Mouse (Mus musculus) hindbrain, embryonic 11.5 days (tissue): ENCODE measurements at regions not wholly inside any gene's neighbourhood (a gene's known extent, or its start where the extent isn't known, plus 50 kb on each side); places are given as distances from the start of the nearest gene placed in this dataset.

ENCODE experiments used
- ATAC-seq: fragments of 200-750 bp; cut with Nextera tagmentation; 2 replicates; pipeline ENCODE4 v1.8.0; 2017; ENCODE audit warnings: mild to moderate bottlenecking, moderate TSS enrichment, moderate library complexity; ENCODE audit not compliant: low FRiP score
- DNase-seq: peaks from one replicate; pipeline ENCODE4 v3.0.0-alpha.2; 2015; ENCODE audit warnings: low spot score
- H3K27ac ChIP-seq: fragments of 300-500 bp; sonication (generic); 2 replicates; pipeline ENCODE4 v1.5.1; 2014; ENCODE audit warnings: mild to moderate bottlenecking, low read depth, low read length
- H3K27me3 ChIP-seq: fragments of 300-500 bp; sonication (generic); 2 replicates; pipeline ENCODE4 v1.6.1; 2014; ENCODE audit warnings: mild to moderate bottlenecking, low read length, moderate library complexity, mixed read lengths; ENCODE audit not compliant: control insufficient read depth, insufficient read depth
- H3K36me3 ChIP-seq: fragments of 300-500 bp; sonication (generic); 2 replicates; pipeline ENCODE4 v1.6.1; 2014; ENCODE audit warnings: mild to moderate bottlenecking, low read length, moderate library complexity, mixed read lengths; ENCODE audit not compliant: control insufficient read depth, insufficient read depth
- H3K4me1 ChIP-seq: fragments of 300-500 bp; sonication (generic); replicated peaks from 2 replicates; pipeline ENCODE4 v1.6.1; 2014; ENCODE audit warnings: low read length, mixed read lengths; ENCODE audit not compliant: control insufficient read depth, insufficient read depth
- H3K4me2 ChIP-seq: fragments of 300-500 bp; sonication (generic); replicated peaks from 2 replicates; pipeline ENCODE4 v1.6.1; 2014; ENCODE audit warnings: mild to moderate bottlenecking, low read depth, low read length
- H3K4me3 ChIP-seq: fragments of 300-500 bp; sonication (generic); 2 replicates; pipeline ENCODE4 v1.5.1; 2014; ENCODE audit warnings: low read depth, low read length
- H3K9ac ChIP-seq: fragments of 300-500 bp; sonication (generic); 2 replicates; pipeline ENCODE4 v1.6.1; 2014; ENCODE audit warnings: low read depth, low read length
- H3K9me3 ChIP-seq: fragments of 300-500 bp; sonication (generic); 2 replicates; pipeline ENCODE4 v1.6.1; 2016; ENCODE audit warnings: low read length; ENCODE audit not compliant: control insufficient read depth
- WGBS: fragments of 180-500 bp; shearing (Covaris S2); extraction: QIAGEN DNeasy Blood & Tissue Kit; methylation state at CpG from one replicate; pipeline ENCODE4 v1.1.7; 2014; 5-methylcytosine and 5-hydroxymethylcytosine counted together

- Histone ChIP-seq H3K36me3 (no peaks in the 10 kb centered on the region), H3K9me3 (no peaks in the 10 kb centered on the region), H3K4me2 (no peak overlapping the region), H3K4me3 (no peak overlapping the region), H3K27me3 (no peaks in the 10 kb centered on the region), H3K27ac (no peak overlapping the region), H3K4me1 (no peaks in the 10 kb centered on the region), H3K9ac (no peak overlapping the region)
- DNase-seq = no peak
- WGBS = 79% methylated on average over 3 of the region's 3 CpGs
- ATAC-seq = no peak
Measured at GRCm38 (mm10) chr1:113297807-113298206, 1433.1 kb upstream of the Dsel start.

DNA sequence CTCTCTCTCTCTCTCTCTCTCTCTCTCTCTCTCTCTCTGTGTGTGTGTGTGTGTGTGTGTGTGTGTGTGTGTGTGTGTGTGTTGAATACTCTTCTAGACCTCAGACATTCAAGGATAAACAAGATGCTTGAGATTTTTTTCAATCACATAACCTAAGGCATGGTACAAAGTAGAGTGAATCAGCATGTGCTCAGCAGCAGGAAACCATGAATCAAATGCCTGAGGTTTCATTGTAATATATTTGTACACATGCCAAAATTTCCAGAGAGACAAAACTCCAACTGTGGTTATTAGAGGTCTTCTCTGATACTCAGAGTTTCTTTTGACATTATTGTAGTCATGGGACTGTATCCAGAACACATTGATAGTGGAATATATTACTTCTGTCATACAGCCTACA lies 1423.5 kb upstream of the Dsel start:
- no peaks in the 10 kb centered on the region for H3K4me1 ChIP-seq
- no peak for DNase-seq
- H3K9me3 ChIP-seq = no peaks in the 10 kb centered on the region
- H3K4me2 ChIP-seq = no peak overlapping the region
- no peaks in the 10 kb centered on the region for H3K36me3 ChIP-seq
- ATAC-seq = no peak
- H3K27ac ChIP-seq = no peak overlapping the region
- no peak overlapping the region for H3K4me3 ChIP-seq
- H3K9ac ChIP-seq = no peak overlapping the region
- H3K27me3 ChIP-seq = no peaks in the 10 kb centered on the region

DNA sequence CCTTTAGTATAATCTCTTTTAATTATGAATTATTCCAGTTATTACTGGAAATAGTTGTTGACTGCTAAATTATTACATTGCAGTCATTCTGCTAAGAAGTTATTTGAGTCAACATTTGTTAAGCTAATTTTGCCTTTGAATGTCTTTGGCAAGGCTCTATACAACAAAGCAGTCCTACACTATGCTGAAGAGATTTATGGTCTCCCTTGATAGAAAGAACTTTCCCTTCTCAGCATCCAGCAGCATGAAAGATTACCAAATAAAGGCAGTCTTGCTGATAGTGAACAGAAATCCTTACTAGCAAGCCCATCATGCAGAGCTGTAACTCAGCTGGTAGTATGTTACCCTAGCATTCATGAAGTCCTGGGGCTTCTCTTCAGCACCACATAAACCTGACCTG lies 1419.4 kb upstream of the Dsel start:
- DNase-seq = no peak
- ATAC-seq = no peak

DNA sequence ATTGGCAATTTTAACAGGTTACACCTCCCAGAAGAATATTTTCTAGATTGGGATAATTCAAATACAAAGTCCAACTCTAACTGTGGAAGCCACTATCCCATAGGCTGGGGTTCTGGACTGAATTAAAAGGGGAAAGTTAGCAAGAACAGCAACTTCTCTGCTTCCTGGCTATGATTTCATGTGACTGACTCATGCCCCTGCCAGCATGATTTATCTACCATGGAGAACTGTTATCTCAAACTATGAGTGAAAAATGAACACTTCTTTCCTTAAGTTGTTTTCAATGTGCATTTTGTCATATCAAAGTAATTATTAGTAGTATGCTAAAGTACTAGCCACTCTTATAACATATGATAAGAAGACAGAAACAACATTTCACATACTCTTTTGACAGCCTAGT lies 1394.7 kb upstream of the Dsel start:
- Histone ChIP-seq H3K27me3 (no peaks in the 10 kb centered on the region), H3K27ac (no peak overlapping the region), H3K4me3 (no peak overlapping the region), H3K9ac (no peak overlapping the region), H3K9me3 (no peaks in the 10 kb centered on the region), H3K4me1 (no peaks in the 10 kb centered on the region), H3K36me3 (no peaks in the 10 kb centered on the region), H3K4me2 (no peak overlapping the region)
- DNase-seq (no peak), ATAC-seq (no peak)

More for the DNA sequence above, 1419.4 kb upstream of the Dsel start:
- no peaks in the 10 kb centered on the region for H3K27me3 ChIP-seq
- no peak overlapping the region for H3K9ac ChIP-seq
- no peak overlapping the region for H3K4me2 ChIP-seq
- no peak overlapping the region for H3K4me3 ChIP-seq
- H3K4me1 ChIP-seq = no peaks in the 10 kb centered on the region
- no peak overlapping the region for H3K27ac ChIP-seq
- H3K9me3 ChIP-seq = no peaks in the 10 kb centered on the region
- H3K36me3 ChIP-seq = no peaks in the 10 kb centered on the region

GRCm38 (mm10) chr1:113247325-113247724 lies 1382.6 kb upstream of the Dsel start:
- Histone ChIP-seq H3K4me1 (no peaks in the 10 kb centered on the region), H3K9ac (no peak overlapping the region), H3K36me3 (no peaks in the 10 kb centered on the region), H3K4me3 (no peak overlapping the region), H3K9me3 (no peaks in the 10 kb centered on the region), H3K27ac (no peak overlapping the region), H3K27me3 (no peaks in the 10 kb centered on the region), H3K4me2 (no peak overlapping the region)
- ATAC-seq (no peak), DNase-seq (peak; percentile 16)
- 64% methylated on average over 5 of the region's 5 CpGs for WGBS

DNA sequence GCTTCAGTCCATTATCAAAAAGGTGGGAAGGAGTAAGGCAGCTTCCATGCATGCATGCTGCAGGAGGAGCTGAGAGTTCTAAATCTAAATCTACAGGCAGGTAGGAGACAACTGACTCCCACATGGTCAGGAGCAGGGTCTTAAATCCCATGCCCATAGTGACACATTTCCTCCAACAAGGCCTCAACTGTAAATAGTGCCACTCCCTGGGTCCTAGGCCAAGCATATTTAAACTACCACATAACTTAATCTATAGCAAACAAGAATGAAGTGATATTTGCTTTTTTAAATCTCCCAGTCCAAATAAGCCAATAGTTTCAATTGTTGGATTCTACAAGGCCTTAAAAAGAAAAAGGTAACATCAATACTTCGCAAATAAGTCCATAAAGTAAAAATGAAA lies 1345.4 kb upstream of the Dsel start:
- Histone ChIP-seq H3K27ac (no peak overlapping the region), H3K36me3 (no peaks in the 10 kb centered on the region), H3K4me1 (no peaks in the 10 kb centered on the region), H3K9ac (no peak overlapping the region), H3K4me3 (no peak overlapping the region), H3K4me2 (no peak overlapping the region), H3K9me3 (no peaks in the 10 kb centered on the region), H3K27me3 (no peaks in the 10 kb centered on the region)
- WGBS = 92% methylated on average over 1 of the region's 1 CpGs
- ATAC-seq (no peak), DNase-seq (no peak)

GRCm38 (mm10) chr1:113204019-113204418 lies 1339.3 kb upstream of the Dsel start:
- 89% methylated on average over 1 of the region's 1 CpGs for WGBS
- DNase-seq = no peak
- Histone ChIP-seq H3K27ac (no peak overlapping the region), H3K36me3 (no peaks in the 10 kb centered on the region), H3K9ac (no peak overlapping the region), H3K4me3 (no peak overlapping the region), H3K27me3 (no peaks in the 10 kb centered on the region), H3K4me2 (no peak overlapping the region), H3K4me1 (no peaks in the 10 kb centered on the region), H3K9me3 (no peaks in the 10 kb centered on the region)
- ATAC-seq = no peak

DNA sequence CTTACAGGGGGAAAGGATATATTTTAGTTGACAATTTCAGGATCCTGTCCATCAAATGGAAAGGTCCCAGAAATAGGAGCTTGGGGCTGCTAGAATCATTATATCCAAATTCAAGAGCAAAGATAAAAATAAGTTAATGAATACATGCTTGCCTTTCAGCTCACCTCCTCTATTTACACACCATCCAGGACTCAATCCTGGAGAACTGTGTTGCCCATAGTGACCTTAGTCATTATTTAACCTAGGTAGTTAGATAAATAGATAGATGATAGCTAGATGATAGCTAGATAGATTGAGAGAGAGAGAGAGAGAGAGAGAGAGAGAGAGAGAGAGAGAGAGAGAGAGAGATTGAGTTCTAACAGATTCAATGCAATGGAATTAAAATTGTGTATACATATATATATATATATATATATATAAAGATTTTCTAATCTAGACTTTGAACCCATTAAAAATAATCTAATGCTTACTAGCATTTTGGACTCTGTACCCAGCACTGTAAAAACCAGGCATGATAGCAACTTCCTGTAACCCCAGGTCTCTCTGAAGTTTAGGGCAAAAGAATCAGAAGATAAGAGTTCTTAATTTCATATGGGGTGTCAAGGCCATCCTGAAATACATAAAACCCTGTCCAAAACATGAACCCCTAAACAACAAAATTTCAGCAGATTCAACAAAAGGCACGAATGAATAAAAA lies 1329.5 kb upstream of the Dsel start:
- Histone ChIP-seq H3K4me2 (no peak overlapping the region), H3K4me3 (no peak overlapping the region), H3K27me3 (no peaks in the 10 kb centered on the region), H3K4me1 (no peaks in the 10 kb centered on the region), H3K9ac (no peak overlapping the region), H3K27ac (no peak overlapping the region), H3K36me3 (no peaks in the 10 kb centered on the region), H3K9me3 (no peaks in the 10 kb centered on the region)
- DNase-seq = no peak
- ATAC-seq = no peak
- WGBS = 70% methylated on average over 1 of the region's 1 CpGs

GRCm38 (mm10) chr1:113163173-113163572 lies 1298.5 kb upstream of the Dsel start:
- Histone ChIP-seq H3K4me1 (no peaks in the 10 kb centered on the region), H3K27ac (no peak overlapping the region), H3K4me3 (no peak overlapping the region), H3K27me3 (no peaks in the 10 kb centered on the region), H3K9me3 (no peaks in the 10 kb centered on the region), H3K9ac (no peak overlapping the region), H3K4me2 (no peak overlapping the region), H3K36me3 (no peaks in the 10 kb centered on the region)
- 84% methylated on average over 1 of the region's 1 CpGs for WGBS
- no peak for ATAC-seq
- no peak for DNase-seq
